Mouse (Mus musculus): Measurements from ENCODE around the gene Eif5b. TPM values are rescaled to one million over a fixed set of nuclear protein-coding genes. Genes with fewer than 3 reads are reported as not detected.

Gene Eif5b
- total and polyA plus RNA-seq, 3 experiments: 80.8 to 143 (median 91.6) TPM

GRCm38 (mm10) chr1:37984326-37984725 lies 13.5 kb upstream of the Eif5b start:
- no peak for DNase-seq (ENCODE audit: low spot score)
- Histone ChIP-seq H3K9me3 (replicated peaks) (no peaks in the 10 kb centered on the region), H3K27me3 (ENCODE audit: insufficient read depth, low read length) (no peaks in the 10 kb centered on the region; the same call in 1 of the 2 replicates), H3K4me1 (ENCODE audit: insufficient read depth, low read depth, low read length) (peaks cover 6% of the 10 kb centered on the region; the same call in 1 of the 2 replicates), H3K4me3 (ENCODE audit: low read depth, low read length) (no peak overlapping the region), H3K36me3 (replicated peaks) (peaks cover 51% of the 10 kb centered on the region)
- ATAC-seq (ENCODE audit: extremely low read depth, insufficient number of reproducible peaks, low FRiP score, poor library complexity, severe bottlenecking): no peak
- TF ChIP-seq GATA1 (IDR thresholded peaks at IDR 0.05; ENCODE audit: borderline replicate concordance, low read length) (no peak), GATA2 (IDR thresholded peaks at IDR 0.05; ENCODE audit: borderline replicate concordance, low read depth, low read length) (no peak), TAL1 (conservative IDR thresholded peaks at IDR 0.05; ENCODE audit: low read depth, low read length) (no peak)

- Histone ChIP-seq H3K4me1 (ENCODE audit: insufficient read depth, low read depth, low read length) (peaks cover 6% of the 10 kb centered on the region; the same call in 1 of the 2 replicates), H3K9me3 (replicated peaks) (no peaks in the 10 kb centered on the region), H3K36me3 (replicated peaks) (peaks cover 63% of the 10 kb centered on the region), H3K4me3 (ENCODE audit: low read depth, low read length) (no peak overlapping the region), H3K27me3 (ENCODE audit: insufficient read depth, low read length) (no peaks in the 10 kb centered on the region; the same call in 1 of the 2 replicates)
- TF ChIP-seq POLR2AphosphoS5 (IDR thresholded peaks at IDR 0.05; ENCODE audit: insufficient replicate concordance, low read depth, low read length) (peak; percentile 22; the same call in 1 of the 2 replicates), TAL1 (conservative IDR thresholded peaks at IDR 0.05; ENCODE audit: low read depth, low read length) (no peak), GATA1 (IDR thresholded peaks at IDR 0.05; ENCODE audit: borderline replicate concordance, low read length) (no peak), CTCF (IDR thresholded peaks at IDR 0.05; ENCODE audit: low read depth, low read length) (peak; percentile 52), GATA2 (IDR thresholded peaks at IDR 0.05; ENCODE audit: borderline replicate concordance, low read depth, low read length) (no peak)
- ATAC-seq (ENCODE audit: extremely low read depth, insufficient number of reproducible peaks, low FRiP score, poor library complexity, severe bottlenecking): no peak
- no peak for DNase-seq (ENCODE audit: low spot score)
Measured at GRCm38 (mm10) chr1:37985764-37986323, 12.0 kb upstream of the Eif5b start.

- Histone ChIP-seq H3K4me3 (ENCODE audit: low read depth, low read length) (no peak overlapping the region), H3K27me3 (ENCODE audit: insufficient read depth, low read length) (no peaks in the 10 kb centered on the region), H3K36me3 (replicated peaks) (peaks cover 83% of the 10 kb centered on the region), H3K4me1 (ENCODE audit: insufficient read depth, low read depth, low read length) (peaks cover 13% of the 10 kb centered on the region), H3K9me3 (replicated peaks) (no peaks in the 10 kb centered on the region)
- no peak for ATAC-seq (ENCODE audit: extremely low read depth, insufficient number of reproducible peaks, low FRiP score, poor library complexity, severe bottlenecking)
- DNase-seq (ENCODE audit: low spot score): no peak
- TF ChIP-seq CTCF (IDR thresholded peaks at IDR 0.05; ENCODE audit: low read depth, low read length): no peak
Measured at GRCm38 (mm10) chr1:37987856-37988255, 10.0 kb upstream of the Eif5b start.

- DNase-seq (ENCODE audit: low spot score): no peak
- TF ChIP-seq CTCF (IDR thresholded peaks at IDR 0.05; ENCODE audit: low read depth, low read length) (no peak), GATA1 (IDR thresholded peaks at IDR 0.05; ENCODE audit: borderline replicate concordance, low read length) (no peak), TAL1 (conservative IDR thresholded peaks at IDR 0.05; ENCODE audit: low read depth, low read length) (no peak)
- H3K27me3 ChIP-seq (ENCODE audit: insufficient read depth, low read length): no peaks in the 10 kb centered on the region
- peaks cover 48% of the 10 kb centered on the region for H3K4me1 ChIP-seq (ENCODE audit: insufficient read depth, low read depth, low read length)
- H3K4me3 ChIP-seq (ENCODE audit: low read depth, low read length): peak overlapping the region; percentile 82
- no peak for ATAC-seq (ENCODE audit: extremely low read depth, insufficient number of reproducible peaks, low FRiP score, poor library complexity, severe bottlenecking)
- H3K9me3 ChIP-seq (replicated peaks): no peaks in the 10 kb centered on the region
- H3K36me3 ChIP-seq (replicated peaks): peaks cover 51% of the 10 kb centered on the region
Measured at GRCm38 (mm10) chr1:37996226-37996625, 1.6 kb upstream of the Eif5b start.

- Histone ChIP-seq H3K9me3 (replicated peaks) (no peaks in the 10 kb centered on the region), H3K4me3 (ENCODE audit: low read depth, low read length) (peak overlapping the region; percentile 82), H3K4me1 (ENCODE audit: insufficient read depth, low read depth, low read length) (peaks cover 52% of the 10 kb centered on the region), H3K27me3 (ENCODE audit: insufficient read depth, low read length) (no peaks in the 10 kb centered on the region), H3K36me3 (replicated peaks) (peaks cover 48% of the 10 kb centered on the region)
- TF ChIP-seq CTCF (IDR thresholded peaks at IDR 0.05; ENCODE audit: low read depth, low read length) (no peak), TAL1 (conservative IDR thresholded peaks at IDR 0.05; ENCODE audit: low read depth, low read length) (no peak), POLR2AphosphoS5 (IDR thresholded peaks at IDR 0.05; ENCODE audit: insufficient replicate concordance, low read depth, low read length) (no peak), GATA1 (IDR thresholded peaks at IDR 0.05; ENCODE audit: borderline replicate concordance, low read length) (no peak)
- ATAC-seq (ENCODE audit: extremely low read depth, insufficient number of reproducible peaks, low FRiP score, poor library complexity, severe bottlenecking) (peak; percentile 90), DNase-seq (ENCODE audit: low spot score) (peak; percentile 93)
Measured at GRCm38 (mm10) chr1:37996877-37997484, 829 bp upstream of the Eif5b start.

GRCm38 (mm10) chr1:37998371-37999199 lies 775 bp downstream of the Eif5b start:
- DNase-seq (ENCODE audit: low spot score): peak; percentile 43

More at GRCm38 (mm10) chr1:37998371-37999199, 775 bp downstream of the Eif5b start:
- Histone ChIP-seq H3K36me3 (replicated peaks) (peaks cover 36% of the 10 kb centered on the region), H3K4me3 (ENCODE audit: low read depth, low read length) (peak overlapping the region; percentile 82), H3K4me1 (ENCODE audit: insufficient read depth, low read depth, low read length) (peaks cover 59% of the 10 kb centered on the region), H3K27me3 (ENCODE audit: insufficient read depth, low read length) (no peaks in the 10 kb centered on the region), H3K9me3 (replicated peaks) (no peaks in the 10 kb centered on the region)
- no peak for ATAC-seq (ENCODE audit: extremely low read depth, insufficient number of reproducible peaks, low FRiP score, poor library complexity, severe bottlenecking)
- TF ChIP-seq POLR2AphosphoS5 (IDR thresholded peaks at IDR 0.05; ENCODE audit: insufficient replicate concordance, low read depth, low read length) (no peak), GATA2 (IDR thresholded peaks at IDR 0.05; ENCODE audit: borderline replicate concordance, low read depth, low read length) (no peak), GATA1 (IDR thresholded peaks at IDR 0.05; ENCODE audit: borderline replicate concordance, low read length) (no peak), CTCF (IDR thresholded peaks at IDR 0.05; ENCODE audit: low read depth, low read length) (no peak), TAL1 (conservative IDR thresholded peaks at IDR 0.05; ENCODE audit: low read depth, low read length) (no peak)
